Mouse (Mus musculus): ENCODE measurements around the gene Efcab6. TPM values are rescaled to one million over a fixed set of nuclear protein-coding genes. Genes with fewer than 3 reads are reported as not detected.

The Efcab6 gene
- polyA plus RNA-seq, 1 experiment = not detected

- 68% methylated on average over 6 of the region's 6 CpGs for WGBS
- DNase-seq (ENCODE audit: low read depth in 1 of 2, low spot score in 2 of 2) = no peak
- Histone ChIP-seq H3K27ac (ENCODE audit: insufficient read depth, low read length) (no peak overlapping the region), H3K27me3 (ENCODE audit: control insufficient read depth, insufficient read depth, low read length) (no peaks in the 10 kb centered on the region), H3K4me3 (ENCODE audit: extremely low read depth, insufficient read depth, insufficient read length) (no peak overlapping the region), H3K4me1 (ENCODE audit: control insufficient read depth, insufficient read depth, insufficient read length) (no peaks in the 10 kb centered on the region), H3K36me3 (ENCODE audit: control insufficient read depth, insufficient read depth, low read length) (no peaks in the 10 kb centered on the region)
- no peak for TF ChIP-seq POLR2A (IDR thresholded peaks at IDR 0.05; ENCODE audit: low read depth, low read length)
- TF ChIP-seq CTCF (IDR thresholded peaks at IDR 0.05; ENCODE audit: extremely low read depth, insufficient read depth, insufficient read length, insufficient replicate concordance) = no peak
Measured at GRCm38 (mm10) chr15:83832265-83832664, 232.9 kb downstream of the Efcab6 start.

GRCm38 (mm10) chr15:83829226-83829625, 236.0 kb downstream of the Efcab6 start:
- no peak overlapping the region for H3K4me3 ChIP-seq (ENCODE audit: extremely low read depth, insufficient read depth, insufficient read length)
- 77% methylated on average over 13 of the region's 13 CpGs for WGBS
- no peak for DNase-seq (ENCODE audit: low read depth in 1 of 2, low spot score in 2 of 2)
- TF ChIP-seq CTCF (IDR thresholded peaks at IDR 0.05; ENCODE audit: extremely low read depth, insufficient read depth, insufficient read length, insufficient replicate concordance) (no peak), POLR2A (IDR thresholded peaks at IDR 0.05; ENCODE audit: low read depth, low read length) (no peak)
- H3K4me1 ChIP-seq (ENCODE audit: control insufficient read depth, insufficient read depth, insufficient read length) = no peaks in the 10 kb centered on the region
- no peaks in the 10 kb centered on the region for H3K36me3 ChIP-seq (ENCODE audit: control insufficient read depth, insufficient read depth, low read length)
- H3K27ac ChIP-seq (ENCODE audit: insufficient read depth, low read length) = no peak overlapping the region
- no peaks in the 10 kb centered on the region for H3K27me3 ChIP-seq (ENCODE audit: control insufficient read depth, insufficient read depth, low read length)

- WGBS = 86% methylated on average over 8 of the region's 8 CpGs
- H3K36me3 ChIP-seq (ENCODE audit: control insufficient read depth, insufficient read depth, low read length) = no peaks in the 10 kb centered on the region
Measured at GRCm38 (mm10) chr15:83828011-83828410, 237.2 kb downstream of the Efcab6 start.

More at GRCm38 (mm10) chr15:83828011-83828410, 237.2 kb downstream of the Efcab6 start:
- no peak for DNase-seq (ENCODE audit: low read depth in 1 of 2, low spot score in 2 of 2)
- no peak overlapping the region for H3K27ac ChIP-seq (ENCODE audit: insufficient read depth, low read length)
- no peaks in the 10 kb centered on the region for H3K27me3 ChIP-seq (ENCODE audit: control insufficient read depth, insufficient read depth, low read length)
- no peak for TF ChIP-seq CTCF (IDR thresholded peaks at IDR 0.05; ENCODE audit: extremely low read depth, insufficient read depth, insufficient read length, insufficient replicate concordance)
- TF ChIP-seq POLR2A (IDR thresholded peaks at IDR 0.05; ENCODE audit: low read depth, low read length) = no peak
- H3K4me1 ChIP-seq (ENCODE audit: control insufficient read depth, insufficient read depth, insufficient read length) = no peaks in the 10 kb centered on the region
- no peak overlapping the region for H3K4me3 ChIP-seq (ENCODE audit: extremely low read depth, insufficient read depth, insufficient read length)

Other genes with a start within 250 kb of the Efcab6 start
- 0.29 and 0.32 TPM in 2 replicates for gene Sult4a1, start 40.4 kb upstream of the Efcab6 start, polyA plus RNA-seq (2012; rRNA removed)
- not detected in 2 replicates for gene Pnpla5, start 57.8 kb upstream of the Efcab6 start, polyA plus RNA-seq (2012; rRNA removed)
- gene Pnpla3, start 102.5 kb upstream of the Efcab6 start, polyA plus RNA-seq (2012; rRNA removed) = 1.8 and 2.1 TPM in 2 replicates
- gene Samm50, start 126.9 kb upstream of the Efcab6 start, polyA plus RNA-seq (2012; rRNA removed) = 8.5 and 9.0 TPM in 2 replicates
- gene Parvb, start 166.7 kb upstream of the Efcab6 start, polyA plus RNA-seq (2012; rRNA removed) = 38.6 and 39.9 TPM in 2 replicates